Mouse (Mus musculus) erythroblast, adult 5-6 weeks (primary cell): Measurements from ENCODE around the gene Ptprt. TPM values are rescaled to one million over a fixed set of nuclear protein-coding genes. Genes with fewer than 3 reads are reported as not detected.

ENCODE experiments used
- ATAC-seq: replicated peaks from 2 replicates; pipeline ENCODE4 v1.8.0; 2016; ENCODE audit warnings: moderate number of reproducible peaks, mild to moderate bottlenecking, moderate TSS enrichment, inconsistent platforms; ENCODE audit not compliant: poor library complexity, low FRiP score, severe bottlenecking
- total RNA-seq, 2 experiments: library from RNA; stranded (forward) in 1 of 2; stranded (reverse) in 1 of 2; fragments of 150-400 nt in 1 of 2; fragments of 200-764, 138-1000 nt in 1 of 2; gene quantifications; 2 replicates each; pipeline versions ENCODE4 v1.2.3 to v1.2.4; 2015 to 2017; ENCODE audit warnings: low replicate concordance in 2 of 2

Ptprt gene
- total RNA-seq, 2 experiments from 2014 or later: not detected

- no peak for ATAC-seq
These were observed 1161.6 kb downstream of the Ptprt start for GRCm38 (mm10) chr2:161499097-161499899.

- ATAC-seq: no peak
These were observed 1162.4 kb downstream of the Ptprt start for GRCm38 (mm10) chr2:161498449-161499096.

DNA sequence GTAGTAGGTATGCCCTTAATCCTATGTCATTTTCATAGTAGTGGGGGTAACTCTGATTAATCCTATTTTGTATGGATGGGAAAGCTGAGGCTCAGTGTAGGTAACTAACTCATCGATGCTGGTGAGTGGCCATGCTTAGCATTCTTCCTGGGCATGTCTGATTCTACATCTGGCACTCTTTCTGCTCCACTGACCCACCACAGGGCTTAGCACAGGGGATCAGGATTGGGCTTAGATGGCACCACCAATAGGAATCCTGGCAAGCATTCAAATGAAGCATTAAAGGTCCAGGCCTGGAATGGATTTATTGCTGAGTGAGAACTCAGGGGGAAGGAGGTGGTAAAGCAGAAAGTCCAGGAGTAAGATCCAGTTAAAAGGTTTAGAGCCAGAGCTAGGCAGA is 1179.2 kb downstream of the Ptprt start:
- no peak for ATAC-seq

- ATAC-seq: no peak
These were observed 1180.5 kb downstream of the Ptprt start for GRCm38 (mm10) chr2:161480445-161480844.
